Mouse (Mus musculus) lung, postnatal 0 days (tissue): ENCODE results near the gene Lrrc23.

Experiments
- CTCF ChIP-seq: IDR thresholded peaks from 2 replicates; pipeline ENCODE4 v1.5.1; 2016; ENCODE audit warnings: antibody characterized with exemption, mild to moderate bottlenecking
- EP300 ChIP-seq: IDR thresholded peaks from 2 replicates; pipeline ENCODE4 v1.6.1; 2016; ENCODE audit warnings: antibody characterized with exemption, mild to moderate bottlenecking, control low read depth

DNA sequence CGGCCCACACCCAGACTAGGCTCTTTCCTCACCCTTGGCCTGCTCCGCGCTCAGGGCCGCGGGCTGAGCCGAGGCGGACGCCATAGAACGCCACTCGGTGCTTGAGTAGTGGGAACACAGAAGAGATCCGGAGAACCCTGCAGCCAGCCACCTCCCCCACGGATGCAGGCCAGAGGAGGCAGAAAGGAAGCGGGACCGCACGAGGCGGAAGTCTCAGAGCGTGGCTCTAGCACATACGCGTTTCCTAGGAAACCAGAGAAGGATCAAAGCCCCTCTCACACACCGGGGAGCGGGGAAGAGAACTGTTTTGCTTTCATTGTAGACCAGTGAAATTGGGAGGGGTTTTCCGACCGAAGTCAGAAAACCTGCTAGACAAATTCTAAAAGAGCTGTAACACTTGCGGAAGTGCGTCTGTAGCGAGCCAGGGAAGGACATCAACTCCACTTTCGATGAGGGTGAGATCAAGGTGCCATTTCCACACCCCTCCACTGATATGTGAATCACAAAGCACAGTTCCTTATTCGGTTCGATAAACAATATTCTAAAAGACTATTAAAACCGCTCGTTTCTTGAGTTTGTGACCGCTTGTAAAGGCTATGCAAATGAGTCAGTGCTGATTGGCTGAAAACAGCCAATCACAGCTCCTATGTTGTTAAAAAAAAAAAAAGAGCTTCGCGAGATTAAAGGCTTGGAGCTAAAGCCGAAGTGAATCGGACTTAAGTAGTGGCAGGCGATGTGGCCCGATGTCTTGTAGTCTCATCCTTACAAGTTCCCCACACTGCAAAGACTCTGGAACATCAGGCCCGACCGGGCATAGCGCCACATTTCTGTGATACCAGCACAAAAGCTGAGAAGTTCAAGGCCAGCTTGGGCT is 38.4 kb downstream of the Lrrc23 start, which contains the start of gene Grcc10:
- TF ChIP-seq CTCF (no peak), EP300 (no peak; the same call in none of the 2 replicates)
